Mouse (Mus musculus): ENCODE data around the gene Olfr1284.
"Not testable (repeated sequence)": the region's sequence is repeated elsewhere in the genome, so short reads cannot be mapped to it uniquely, and the experiment has no call there.

The Olfr1284 gene

GRCm38 (mm10) chr2:111375222-111375621, at the start of gene Olfr1284:
Olfr1284 (plus strand) TSS chr2:111375522.
- DNase-seq = no peak

GRCm38 (mm10) chr2:111326220-111326619, 49.1 kb upstream of the Olfr1284 start, which contains the start of gene Olfr1281:
Olfr1281 (plus strand) TSS chr2:111326520.
- DNase-seq = no peak

GRCm38 (mm10) chr2:111333721-111334120, 41.6 kb upstream of the Olfr1284 start:
- DNase-seq = not testable (repeated sequence)

GRCm38 (mm10) chr2:111335976-111336375, 39.3 kb upstream of the Olfr1284 start, which contains the start of gene Olfr1282:
Olfr1282 (minus strand) TSS chr2:111336076.
- no peak for DNase-seq

GRCm38 (mm10) chr2:111366490-111366889, 8.8 kb upstream of the Olfr1284 start, which contains the start of gene Olfr1283:
Olfr1283 (plus strand) TSS chr2:111366790.
- no peak for DNase-seq

- DNase-seq = no peak
Measured at GRCm38 (mm10) chr2:111422931-111423330, 47.6 kb downstream of the Olfr1284 start, which contains the start of gene Olfr1286. Olfr1286 (minus strand) TSS chr2:111423115.
